ENCODE assay signal across 10 mouse cellular contexts in genomic region chr2:137110214-137110898, GRCm38 (mm10). TPM values are rescaled to one million over a fixed set of nuclear protein-coding genes. Genes with fewer than 3 reads are reported as not detected.
A peak's percentile ranks its signal among the peaks of the same experiment; 100 is the strongest.
DNase-seq lines count a peak whose midpoint lies in the region; ATAC-seq and TF ChIP-seq lines count a peak whose summit lies in the region.
"Had no signal": no experiment of that assay in that cellular context is flagged by ENCODE, and none has a peak within 500 bp of the region (broad histone marks: within the 10 kb centered on the region; RNA-seq: fewer than 3 reads in every experiment).

No protein-coding gene starts in this region.

- DNase-seq in heart, adult 11 months, result peak; percentile 75
- no peak for DNase-seq in heart, adult 9 months (ENCODE audit: low spot score in 2 of 2)
- peak; percentile 70 for DNase-seq in brain, embryonic 14.5 days (ENCODE audit: low read depth)
- peak; percentile 29 for DNase-seq in hindbrain, postnatal 0 days (ENCODE audit: low spot score)
- DNase-seq in adrenal gland, adult 2 months, result no peak
- no peak for DNase-seq in liver, embryonic 11.5 days (ENCODE audit: low spot score)
- DNase-seq: thymus, postnatal 25 days had no signal

- H3K9ac ChIP-seq in hindbrain, postnatal 0 days (replicated peaks; ENCODE audit: low read length), result no peak overlapping the region
- H3K9ac ChIP-seq in midbrain, embryonic 16.5 days (ENCODE audit: low read depth, low read length), result no peak overlapping the region
- H3K9ac ChIP-seq in liver, embryonic 12.5 days, result no peak overlapping the region
- no peak overlapping the region for H3K9ac ChIP-seq in liver, embryonic 11.5 days (ENCODE audit: low read depth, low read length)
- H3K9ac ChIP-seq: liver, embryonic 14.5 days had no signal

- no peak overlapping the region for H3K4me2 ChIP-seq in hindbrain, postnatal 0 days (ENCODE audit: low read depth, low read length)
- 0 out of 2 replicates have a peak overlapping the region, but pooled peaks have one; percentile 12 for H3K4me2 ChIP-seq in midbrain, embryonic 16.5 days (ENCODE audit: low read length)
- H3K4me2 ChIP-seq in liver, embryonic 12.5 days, result no peak overlapping the region
- no peak overlapping the region for H3K4me2 ChIP-seq in liver, embryonic 11.5 days

- ATAC-seq in hindbrain, postnatal 0 days, result peak; percentile 36; the same call in 1 of the 2 replicates
- ATAC-seq in midbrain, embryonic 16.5 days, result 0 out of 2 replicates have a peak, but pooled peaks have one; percentile 12
- ATAC-seq in liver, embryonic 12.5 days, result no peak
- ATAC-seq in liver, embryonic 11.5 days (replicated peaks; ENCODE audit: low FRiP score), result no peak

- H3K9me3 ChIP-seq in hindbrain, postnatal 0 days (ENCODE audit: low read length), result no peaks in the 10 kb centered on the region
- H3K9me3 ChIP-seq in midbrain, embryonic 16.5 days (replicated peaks; ENCODE audit: control insufficient read depth, low read length, poor library complexity, severe bottlenecking), result no peaks in the 10 kb centered on the region
- no peaks in the 10 kb centered on the region for H3K9me3 ChIP-seq in liver, embryonic 12.5 days (replicated peaks)
- H3K9me3 ChIP-seq in liver, embryonic 11.5 days (ENCODE audit: control insufficient read depth, low read length), result no peaks in the 10 kb centered on the region

- no peaks in the 10 kb centered on the region for H3K27me3 ChIP-seq in hindbrain, postnatal 0 days (ENCODE audit: insufficient read depth, low read length)
- H3K27me3 ChIP-seq in midbrain, embryonic 16.5 days (ENCODE audit: control insufficient read depth, insufficient read depth, low read depth, low read length), result no peaks in the 10 kb centered on the region; the same call in 1 of the 2 replicates
- H3K27me3 ChIP-seq in liver, embryonic 12.5 days (replicated peaks), result peaks cover 47% of the 10 kb centered on the region
- H3K27me3 ChIP-seq in liver, embryonic 11.5 days (replicated peaks; ENCODE audit: control insufficient read depth, insufficient read depth, low read length), result peaks cover 26% of the 10 kb centered on the region

- TF ChIP-seq CTCF in brain, embryonic 14.5 days (IDR thresholded peaks at IDR 0.05; ENCODE audit: borderline replicate concordance, extremely low read depth, insufficient read depth, insufficient read length), result peak; percentile 20; the same call in 1 of the 2 replicates
- peak; percentile 47 for TF ChIP-seq CTCF in hindbrain, postnatal 0 days (IDR thresholded peaks at IDR 0.05; ENCODE audit: low read depth)

- H3K4me1 ChIP-seq in hindbrain, postnatal 0 days (ENCODE audit: insufficient read depth, low read length), result peaks cover 5% of the 10 kb centered on the region; the same call in 1 of the 2 replicates
- peaks cover 46% of the 10 kb centered on the region for H3K4me1 ChIP-seq in midbrain, embryonic 16.5 days (ENCODE audit: control insufficient read depth, insufficient read depth, low read length)
- H3K4me1 ChIP-seq in liver, embryonic 12.5 days, result peaks cover 12% of the 10 kb centered on the region; the same call in 1 of the 2 replicates
- H3K4me1 ChIP-seq in liver, embryonic 11.5 days (replicated peaks; ENCODE audit: control insufficient read depth, insufficient read depth, low read length), result no peaks in the 10 kb centered on the region; the same call in 1 of the 2 replicates

- H3K4me3 ChIP-seq in hindbrain, postnatal 0 days (ENCODE audit: low read length), result no peak overlapping the region
- no peak overlapping the region for H3K4me3 ChIP-seq in midbrain, embryonic 16.5 days (ENCODE audit: low read depth, low read length)
- H3K4me3 ChIP-seq in liver, embryonic 12.5 days, result no peak overlapping the region
- no peak overlapping the region for H3K4me3 ChIP-seq in liver, embryonic 11.5 days (ENCODE audit: low read depth, low read length)

- WGBS in hindbrain, postnatal 0 days, result 22% methylated on average over 4 of the region's 4 CpGs
- WGBS in midbrain, embryonic 16.5 days, result 9% methylated on average over 4 of the region's 4 CpGs
- 42% methylated on average over 4 of the region's 4 CpGs for WGBS in liver, embryonic 12.5 days (ENCODE audit: insufficient replicate concordance)
- 60% methylated on average over 4 of the region's 4 CpGs for WGBS in liver, embryonic 11.5 days

- peak overlapping the region; percentile 1; the same call in 1 of the 2 replicates for H3K27ac ChIP-seq in hindbrain, postnatal 0 days
- H3K27ac ChIP-seq in midbrain, embryonic 16.5 days (ENCODE audit: low read length), result peak overlapping the region; percentile 29; the same call in 1 of the 2 replicates
- H3K27ac ChIP-seq in liver, embryonic 12.5 days, result no peak overlapping the region
- H3K27ac ChIP-seq in liver, embryonic 11.5 days (ENCODE audit: low read depth, low read length), result no peak overlapping the region
- H3K27ac ChIP-seq: liver, embryonic 14.5 days had no signal

- TF ChIP-seq POLR2A in brain, embryonic 14.5 days (IDR thresholded peaks at IDR 0.05; ENCODE audit: borderline replicate concordance, extremely low read depth, insufficient read depth, insufficient read length, poor library complexity, severe bottlenecking), result no peak

- H3K36me3 ChIP-seq in hindbrain, postnatal 0 days (ENCODE audit: insufficient read depth, low read length), result no peaks in the 10 kb centered on the region
- H3K36me3 ChIP-seq in midbrain, embryonic 16.5 days (ENCODE audit: control insufficient read depth, insufficient read depth, low read length), result no peaks in the 10 kb centered on the region
- no peaks in the 10 kb centered on the region for H3K36me3 ChIP-seq in liver, embryonic 12.5 days
- no peaks in the 10 kb centered on the region for H3K36me3 ChIP-seq in liver, embryonic 11.5 days (ENCODE audit: control insufficient read depth, insufficient read depth, low read length)

RNA-seq across cellular contexts. Expression of gene Jag1, which starts 6.1 kb away (rescaled TPM):
- polyA plus RNA-seq in brain, embryonic 14.5 days (2012; rRNA removed), result 3.6 and 13.0 TPM in 2 replicates
- 8.5 and 8.7 TPM in 2 replicates for total RNA-seq in hindbrain, postnatal 0 days (2014; rRNA removed)
- 4.9 and 5.5 TPM in 2 replicates for polyA plus RNA-seq in hindbrain, postnatal 0 days (2015; fragmentation: Nextera tagmentation; extraction: Ambion mirVana)
- 8.6 and 10.1 TPM in 2 replicates for polyA plus RNA-seq in midbrain, embryonic 16.5 days (2015; fragmentation: Nextera tagmentation; extraction: Ambion mirVana)
- 2.7 and 2.8 TPM in 2 replicates for polyA plus RNA-seq in liver, embryonic 12.5 days (2016; fragmentation: Nextera tagmentation; extraction: Ambion mirVana)
- total RNA-seq in adrenal gland, adult 2 months (2021), result 10 to 100 TPM in 1 of 2 experiments, 1 to 10 TPM in 1; 9.7 to 12.3 TPM
- polyA plus RNA-seq in adrenal gland, adult 2 months (2012; rRNA removed), result 2.8 and 3.6 TPM in 2 replicates
- 4.6 and 4.7 TPM in 2 replicates for polyA plus RNA-seq in liver, embryonic 11.5 days (2014; fragmentation: Nextera tagmentation; extraction: Ambion mirVana)

Comparison
In these comparisons a context has a peak if more than half of its experiments do, and no peak if none do; other contexts are left out.
1. DNase-seq: peak in heart, adult 11 months (single experiment), brain, embryonic 14.5 days (single experiment) and hindbrain, postnatal 0 days (single experiment); none in heart, adult 9 months (0 of 2), adrenal gland, adult 2 months (single experiment) and liver, embryonic 11.5 days (single experiment).
2. ATAC-seq: peak in hindbrain, postnatal 0 days (single experiment) and midbrain, embryonic 16.5 days (single experiment); none in liver, embryonic 12.5 days (single experiment) and liver, embryonic 11.5 days (single experiment).
3. H3K27ac ChIP-seq: peak in hindbrain, postnatal 0 days (single experiment) and midbrain, embryonic 16.5 days (single experiment); none in liver, embryonic 12.5 days (single experiment) and liver, embryonic 11.5 days (single experiment).